Mouse (Mus musculus) cerebellum, postnatal 36 days (tissue): Measurements from ENCODE around the gene Nes.

Source experiments
- DNase-seq, 2 experiments: peaks; one replicate each; pipeline ENCODE4 v3.0.0; 2021 to 2022; ENCODE audit warnings: mixed read lengths in 2 of 2

Gene Nes

GRCm38 (mm10) chr3:88023192-88024074, 52.6 kb downstream of the Nes start:
- no peak for DNase-seq

- DNase-seq: no peak
These were observed 55.9 kb downstream of the Nes start for GRCm38 (mm10) chr3:88026823-88027222.

GRCm38 (mm10) chr3:88027434-88028186, 56.7 kb downstream of the Nes start, which contains the start of gene Hapln2:
Gene Hapln2, minus strand, starts transcription at chr3:88027583.
- no peak for DNase-seq
